Mouse (Mus musculus) erythroblast, adult 5-6 weeks (primary cell): ENCODE data around the gene Ccr8. TPM values are rescaled to one million over a fixed set of nuclear protein-coding genes. Genes with fewer than 3 reads are reported as not detected.

Experiments
- ATAC-seq: replicated peaks from 2 replicates; pipeline ENCODE4 v1.8.0; 2016; ENCODE audit warnings: moderate number of reproducible peaks, mild to moderate bottlenecking, moderate TSS enrichment, inconsistent platforms; ENCODE audit not compliant: poor library complexity, low FRiP score, severe bottlenecking
- total RNA-seq, 2 experiments: library from RNA; stranded (forward) in 1 of 2; stranded (reverse) in 1 of 2; fragments of 150-400 nt in 1 of 2; fragments of 200-764, 138-1000 nt in 1 of 2; gene quantifications; 2 replicates each; pipeline versions ENCODE4 v1.2.3 to v1.2.4; 2015 to 2017; ENCODE audit warnings: low replicate concordance in 2 of 2

The Ccr8 gene
- total RNA-seq, 2 experiments from 2014 or later, result not detected

DNA sequence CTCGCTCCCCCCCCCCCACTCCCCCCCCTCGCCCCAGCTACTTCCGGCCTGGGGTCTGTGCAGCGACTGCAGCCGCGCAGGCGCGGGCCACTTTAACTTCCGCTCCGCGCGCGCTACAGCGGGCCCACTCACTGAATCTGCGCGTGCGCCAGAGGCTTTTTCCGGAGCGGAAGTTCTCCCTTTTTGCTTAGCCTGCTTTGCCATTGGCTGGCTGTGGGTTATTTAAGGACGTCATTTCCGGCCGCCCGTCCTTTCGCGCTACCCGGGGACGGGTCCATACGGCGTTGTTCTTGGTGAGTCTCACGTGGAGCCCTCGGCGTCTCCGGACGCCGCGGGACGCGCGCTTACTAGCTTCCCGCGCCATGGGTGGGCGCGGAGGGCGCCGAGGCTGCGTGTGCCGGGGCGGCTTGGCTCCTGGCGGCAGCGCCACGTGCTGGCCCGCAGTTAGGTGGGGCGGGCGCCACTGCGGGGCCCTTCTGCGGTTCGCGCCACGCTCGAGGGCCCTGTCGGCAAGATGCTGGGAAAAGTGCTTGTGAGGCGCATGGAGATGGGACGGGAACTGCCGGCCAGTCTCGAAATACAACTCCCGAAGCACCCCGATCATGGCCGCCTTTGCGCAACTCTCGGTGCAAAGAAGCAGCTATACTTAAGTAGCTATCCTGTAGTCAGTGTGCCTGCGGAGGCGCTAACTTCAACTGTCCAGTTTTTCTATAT is 35.8 kb downstream of the Ccr8 start, which contains the start of gene Rpsa:
Gene Rpsa (plus strand): TSS at position 152 of the 714 bp plus-strand sequence.
- ATAC-seq, result peak; percentile 98

DNA sequence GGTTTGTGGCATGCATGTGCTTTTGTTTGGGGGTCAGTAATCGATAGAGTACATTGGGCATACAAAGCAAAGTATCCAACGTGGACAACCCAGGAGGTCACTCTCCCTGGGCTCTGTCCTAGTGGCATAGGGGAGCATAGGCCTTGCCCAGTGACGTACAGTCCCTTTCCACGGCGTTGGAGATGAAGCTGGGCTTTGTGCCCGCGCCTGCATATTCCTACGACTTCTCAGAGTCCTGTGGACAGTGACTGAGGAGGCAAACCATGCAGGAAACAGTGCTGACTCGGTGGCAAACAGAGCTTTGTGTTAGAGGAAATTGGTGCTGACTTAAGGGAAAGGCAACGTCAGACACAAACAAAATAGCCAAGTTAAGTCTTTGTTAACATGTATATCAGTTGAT is 37.4 kb downstream of the Ccr8 start:
- ATAC-seq, result no peak

DNA sequence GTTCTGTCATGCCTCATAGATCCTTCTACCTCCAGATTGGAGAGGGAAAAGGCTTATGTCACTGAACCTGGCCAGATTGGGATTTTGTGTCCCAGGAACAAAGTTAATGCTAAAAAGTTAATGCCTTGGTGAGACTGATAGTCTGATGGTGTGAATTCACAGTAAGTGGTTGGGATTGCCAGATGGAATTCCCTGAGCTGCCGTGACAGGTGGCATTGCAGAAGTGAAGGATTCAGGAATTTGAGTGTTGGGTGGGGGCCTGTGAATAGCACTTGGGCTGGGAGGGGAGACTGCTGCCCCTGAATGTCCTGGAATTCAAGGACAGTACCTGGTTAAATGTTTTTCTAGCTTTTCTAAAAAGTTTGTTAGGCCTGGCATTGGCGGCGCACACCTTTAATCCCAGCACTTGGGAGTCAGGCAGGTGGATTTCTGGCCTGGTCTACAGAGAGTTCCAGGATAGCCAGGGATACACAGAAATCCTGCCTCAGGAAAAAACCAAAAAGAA is 39.9 kb downstream of the Ccr8 start:
- no peak for ATAC-seq

DNA sequence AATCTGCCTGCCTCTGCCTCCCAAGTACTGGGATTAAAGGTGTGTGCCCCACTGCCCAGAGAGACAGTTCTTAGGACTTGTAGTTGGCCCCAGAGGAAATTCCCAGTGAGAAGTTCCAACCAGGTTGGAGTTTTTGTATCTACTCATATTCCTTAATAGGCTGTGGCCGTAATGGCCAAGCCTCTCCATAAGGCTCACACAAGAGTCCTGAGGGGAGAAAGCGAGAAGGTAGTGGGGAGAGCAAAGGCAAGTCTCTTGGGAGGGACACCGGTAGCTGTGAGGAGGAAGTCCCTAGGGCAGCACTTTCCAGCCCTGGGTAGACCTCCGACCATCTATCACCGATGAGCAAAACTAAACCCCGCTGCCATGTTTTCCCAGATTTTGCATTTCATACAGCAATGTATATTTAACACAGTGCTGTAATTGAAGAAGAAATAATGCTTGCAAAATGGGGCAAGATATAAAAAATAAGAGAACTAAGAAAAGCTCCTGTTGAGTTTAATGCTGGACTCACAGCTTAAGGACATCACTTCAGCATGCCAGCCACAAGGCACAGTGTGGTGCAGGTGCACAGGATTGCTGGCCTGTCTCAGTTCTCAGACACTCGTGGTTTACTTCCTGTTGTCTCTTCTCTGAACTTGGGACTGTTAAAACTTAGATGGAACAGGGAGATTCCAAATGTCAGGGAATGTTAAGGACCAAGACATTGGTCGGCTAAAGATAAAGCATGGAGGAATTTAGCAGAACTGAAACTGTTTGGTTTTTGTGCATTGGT is 41.3 kb downstream of the Ccr8 start:
- ATAC-seq, result no peak

DNA sequence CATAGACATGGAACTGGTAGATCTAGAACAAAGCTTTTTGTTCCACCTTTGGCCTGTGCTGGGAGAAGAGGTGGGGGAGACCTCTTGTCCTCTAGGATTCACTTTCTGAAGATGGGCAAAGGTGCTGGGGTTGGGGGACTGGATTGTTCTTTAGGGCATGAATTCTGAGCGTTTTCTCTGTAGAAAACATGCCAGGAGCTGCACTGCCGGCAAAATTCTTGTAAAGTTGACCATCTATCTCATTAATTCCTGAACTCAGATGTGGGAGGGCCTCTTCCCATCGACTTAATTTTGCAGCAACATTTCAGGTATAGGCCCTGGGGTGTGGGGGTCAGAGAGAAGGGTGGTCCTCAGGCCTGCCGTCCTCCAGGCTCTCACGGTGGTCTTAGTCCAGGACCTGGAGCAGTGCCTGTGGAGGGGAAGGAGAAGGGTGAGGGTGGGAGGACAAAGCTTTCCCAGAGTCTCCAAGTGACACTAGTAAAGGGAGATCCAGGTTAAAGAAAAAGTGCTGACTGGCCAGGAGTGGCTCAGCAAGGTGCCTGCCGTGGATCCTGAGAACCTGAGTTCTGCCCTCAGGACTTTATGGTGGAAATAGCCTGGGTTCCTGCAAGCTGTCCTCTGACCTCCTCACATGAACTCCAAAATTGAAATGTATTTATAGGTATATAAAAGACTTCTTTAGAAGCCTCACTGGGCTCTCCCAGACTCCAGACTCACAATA is 42.0 kb downstream of the Ccr8 start:
- ATAC-seq, result no peak

DNA sequence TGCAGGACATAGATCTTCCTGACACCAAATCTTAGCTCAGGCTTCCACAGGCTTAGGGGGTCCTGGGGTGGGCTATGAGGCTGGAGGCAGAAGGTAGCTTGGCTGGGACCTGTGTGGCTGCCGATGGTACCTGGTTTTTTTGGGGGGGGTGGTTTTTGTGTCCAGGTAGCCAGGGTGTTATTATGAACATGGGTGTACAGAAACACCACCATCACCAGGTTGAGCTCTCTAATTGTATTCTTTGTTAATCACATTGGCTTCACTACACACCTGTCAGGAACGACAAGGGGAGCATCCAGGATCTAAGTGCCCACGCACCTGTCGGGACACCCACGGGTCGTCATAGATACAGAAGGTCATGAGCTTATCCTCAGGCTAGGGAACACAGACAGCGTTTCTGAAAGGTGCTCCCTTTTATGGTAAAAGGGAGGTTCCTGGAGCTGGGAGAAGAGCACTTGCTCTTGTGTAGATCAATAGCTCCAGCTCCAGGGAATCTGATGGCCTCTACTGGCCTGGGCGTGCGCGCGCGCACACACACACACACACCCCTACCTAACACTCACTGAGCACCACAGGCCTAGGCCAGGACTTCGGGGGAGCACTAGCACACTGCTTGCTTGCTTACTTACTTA is 42.7 kb downstream of the Ccr8 start:
- ATAC-seq, result no peak

DNA sequence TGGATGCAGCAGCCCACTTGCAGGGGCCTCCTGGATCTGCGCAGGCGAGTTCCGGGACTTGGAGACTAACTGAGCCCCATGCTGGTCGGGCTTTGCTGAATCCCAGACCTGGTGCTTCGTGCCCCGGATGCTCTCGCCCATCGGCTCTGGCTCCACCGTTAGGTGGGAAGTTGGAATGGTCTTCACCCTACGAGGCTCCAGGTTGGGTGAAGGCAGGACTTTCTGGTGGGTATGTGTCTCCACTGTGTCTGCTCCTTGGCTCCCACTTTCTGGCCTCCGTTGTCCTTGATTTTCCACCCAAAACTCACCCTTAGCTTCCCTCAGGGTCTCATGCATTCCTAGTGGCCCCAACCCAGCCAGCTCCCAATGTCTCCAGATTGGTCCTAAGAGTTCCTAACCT is 43.5 kb downstream of the Ccr8 start:
- ATAC-seq, result no peak

DNA sequence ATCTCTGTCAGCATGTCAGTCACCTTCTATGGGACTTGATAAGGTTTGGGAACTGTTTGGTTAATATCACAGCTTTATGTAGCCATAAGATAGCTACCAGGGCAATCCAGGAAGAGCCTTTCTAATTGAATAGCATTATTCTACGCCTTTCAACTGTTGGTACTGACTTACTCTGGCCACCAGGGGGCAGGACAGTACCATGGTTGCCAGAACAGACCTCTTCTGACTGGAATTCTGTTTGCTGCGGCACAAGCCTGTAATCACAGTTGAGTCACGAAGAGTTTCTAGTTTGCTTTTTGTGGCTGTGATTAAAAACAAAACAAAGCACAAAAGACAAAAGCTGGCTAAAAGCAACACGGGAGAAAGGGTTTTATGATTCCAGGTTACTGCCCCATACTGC is 48.7 kb downstream of the Ccr8 start:
- ATAC-seq, result peak; percentile 90

DNA sequence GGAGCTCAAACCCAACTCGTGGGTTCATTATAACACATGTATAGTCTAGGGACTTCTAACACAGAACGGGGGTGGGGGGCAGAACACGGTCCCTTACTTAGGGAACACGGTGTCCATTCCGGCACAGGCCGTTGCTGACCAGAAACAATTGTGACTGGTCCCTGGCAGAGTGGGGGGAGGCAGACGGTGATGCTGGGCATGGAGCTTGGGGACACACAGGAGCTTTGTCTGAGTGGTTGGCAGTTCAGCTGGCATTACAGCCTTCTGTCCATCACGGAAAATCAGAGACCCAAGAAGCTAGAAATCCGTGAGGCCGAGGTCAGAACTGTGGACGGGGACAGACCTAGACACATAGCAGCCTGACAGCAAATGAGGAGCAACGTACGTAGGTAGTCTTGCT is 52.6 kb downstream of the Ccr8 start:
- ATAC-seq, result no peak

Other genes starting within 250 kb of the Ccr8 start
- gene Wdr48, start 197.2 kb upstream of the Ccr8 start, total RNA-seq (2015; ENCODE audit: low replicate concordance), result 31.3 and 85.3 TPM in 2 replicates
- gene Wdr48, start 197.2 kb upstream of the Ccr8 start, total RNA-seq (2017; ENCODE audit: low replicate concordance), result 23.1 and 25.5 TPM in 2 replicates
- gene Gorasp1, start 154.5 kb upstream of the Ccr8 start, total RNA-seq (2015; ENCODE audit: low replicate concordance), result 1.0 and 3.5 TPM in 2 replicates
- 0.56 and 2.7 TPM in 2 replicates for gene Gorasp1, start 154.5 kb upstream of the Ccr8 start, total RNA-seq (2017; ENCODE audit: low replicate concordance)
- 0.77 and 2.5 TPM in 2 replicates for gene Ttc21a, start 154.5 kb upstream of the Ccr8 start, total RNA-seq (2015; ENCODE audit: low replicate concordance)
- gene Ttc21a, start 154.5 kb upstream of the Ccr8 start, total RNA-seq (2017; ENCODE audit: low replicate concordance), result 1.2 and 2.0 TPM in 2 replicates
- 2.7 and 2.9 TPM in 2 replicates for gene Csrnp1, start 107.5 kb upstream of the Ccr8 start, total RNA-seq (2015; ENCODE audit: low replicate concordance)
- 1.4 and 3.2 TPM in 2 replicates for gene Csrnp1, start 107.5 kb upstream of the Ccr8 start, total RNA-seq (2017; ENCODE audit: low replicate concordance)
- gene Xirp1, start 68.5 kb upstream of the Ccr8 start, total RNA-seq (2015; ENCODE audit: low replicate concordance), result not detected in 2 replicates
- not detected in 2 replicates for gene Xirp1, start 68.5 kb upstream of the Ccr8 start, total RNA-seq (2017; ENCODE audit: low replicate concordance)
- 6.7 and 7.3 TPM in 2 replicates for gene Cx3cr1, start 22.2 kb upstream of the Ccr8 start, total RNA-seq (2015; ENCODE audit: low replicate concordance)
- 8.8 and 13.7 TPM in 2 replicates for gene Cx3cr1, start 22.2 kb upstream of the Ccr8 start, total RNA-seq (2017; ENCODE audit: low replicate concordance)
- gene Slc25a38, start 18.3 kb downstream of the Ccr8 start, total RNA-seq (2015; ENCODE audit: low replicate concordance), result 79.7 and 177 TPM in 2 replicates
- gene Slc25a38, start 18.3 kb downstream of the Ccr8 start, total RNA-seq (2017; ENCODE audit: low replicate concordance), result 230 and 266 TPM in 2 replicates
- gene Rpsa, start 35.6 kb downstream of the Ccr8 start, total RNA-seq (2015; ENCODE audit: low replicate concordance), result 532 and 535 TPM in 2 replicates
- gene Rpsa, start 35.6 kb downstream of the Ccr8 start, total RNA-seq (2017; ENCODE audit: low replicate concordance), result 872 and 875 TPM in 2 replicates
- not detected in 2 replicates for gene Mobp, start 57.6 kb downstream of the Ccr8 start, total RNA-seq (2015; ENCODE audit: low replicate concordance)
- gene Mobp, start 57.6 kb downstream of the Ccr8 start, total RNA-seq (2017; ENCODE audit: low replicate concordance), result not detected in 2 replicates
- gene Myrip, start 209.4 kb downstream of the Ccr8 start, total RNA-seq (2015; ENCODE audit: low replicate concordance), result not detected in 2 replicates
- not detected in 2 replicates for gene Myrip, start 209.4 kb downstream of the Ccr8 start, total RNA-seq (2017; ENCODE audit: low replicate concordance)